Mouse (Mus musculus): ENCODE results near the gene Tex44.

Gene Tex44

DNA sequence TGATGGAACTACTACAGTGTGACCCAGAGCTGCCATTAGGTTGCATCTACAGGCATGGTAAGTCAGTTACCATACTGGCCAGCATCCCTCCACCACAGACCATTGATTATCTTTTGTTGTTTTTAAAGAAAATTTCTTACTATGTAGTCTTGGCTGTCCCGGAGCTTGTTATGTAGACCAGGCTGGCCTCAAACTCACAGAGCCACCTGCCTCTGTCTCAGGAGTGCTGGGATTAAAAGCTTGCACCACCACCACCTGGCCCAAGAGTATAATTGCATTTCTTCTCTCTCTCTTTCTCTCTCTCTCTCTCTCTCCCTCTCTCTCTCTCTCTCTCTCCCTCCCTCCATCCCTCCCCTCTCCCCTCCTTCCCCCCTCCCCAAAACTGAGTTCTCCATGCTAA lies 1.8 kb upstream of the Tex44 start:
- no peak for DNase-seq

DNA sequence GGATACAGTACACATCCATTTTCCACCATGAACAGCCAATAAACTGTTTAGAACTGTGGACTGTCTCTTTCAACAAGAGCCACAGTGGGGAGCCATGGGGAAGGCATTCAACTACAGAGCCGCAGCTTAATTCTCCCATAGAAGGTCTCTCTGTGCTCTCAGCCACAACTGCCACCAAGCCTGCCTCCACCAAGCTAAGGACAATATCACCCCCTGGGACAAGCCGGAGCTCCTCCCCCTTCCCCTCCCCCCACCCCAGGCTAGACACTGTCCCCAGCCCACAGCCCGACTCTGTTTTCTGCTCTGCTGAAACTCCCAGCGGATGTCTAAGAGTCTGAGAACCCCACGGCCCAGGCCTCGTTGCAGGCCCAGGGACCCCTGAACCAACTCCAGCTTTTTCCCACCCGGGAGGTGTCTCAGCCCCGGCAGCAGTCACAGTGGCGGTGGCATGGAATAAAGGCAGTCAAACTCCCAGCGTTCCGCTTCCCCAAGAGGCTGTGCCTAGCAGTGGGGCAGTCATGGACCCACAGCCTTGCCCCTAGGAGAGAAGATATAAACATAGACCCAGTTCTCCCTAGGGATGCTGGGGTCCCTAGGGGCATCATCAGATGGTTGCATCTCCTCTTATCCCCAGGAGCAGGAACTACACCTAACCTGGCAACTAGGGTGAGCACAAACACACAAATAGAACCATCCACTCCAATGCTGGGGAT lies 1.1 kb upstream of the Tex44 start:
- peak; percentile 56 for DNase-seq

DNA sequence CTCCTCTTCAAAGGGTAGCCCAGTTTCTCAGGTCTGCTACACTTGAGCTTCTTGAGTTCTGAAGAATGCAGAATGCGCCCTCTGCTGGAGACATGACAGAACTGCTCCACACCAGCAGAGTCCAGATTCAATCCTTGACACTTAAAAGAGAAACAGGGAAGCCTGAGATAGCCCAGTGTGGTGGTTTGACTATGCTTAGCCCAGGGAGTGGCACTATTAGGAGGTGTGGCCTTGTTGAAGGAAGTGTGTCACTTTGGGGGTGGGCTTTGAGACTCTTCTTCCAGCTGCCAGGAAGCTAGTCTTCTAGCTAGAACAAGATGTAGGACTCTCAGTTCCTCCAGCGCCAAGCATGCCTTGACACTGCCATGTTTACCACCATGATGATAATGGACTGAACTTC lies 3.9 kb downstream of the Tex44 start:
- peak; percentile 90 for DNase-seq

DNA sequence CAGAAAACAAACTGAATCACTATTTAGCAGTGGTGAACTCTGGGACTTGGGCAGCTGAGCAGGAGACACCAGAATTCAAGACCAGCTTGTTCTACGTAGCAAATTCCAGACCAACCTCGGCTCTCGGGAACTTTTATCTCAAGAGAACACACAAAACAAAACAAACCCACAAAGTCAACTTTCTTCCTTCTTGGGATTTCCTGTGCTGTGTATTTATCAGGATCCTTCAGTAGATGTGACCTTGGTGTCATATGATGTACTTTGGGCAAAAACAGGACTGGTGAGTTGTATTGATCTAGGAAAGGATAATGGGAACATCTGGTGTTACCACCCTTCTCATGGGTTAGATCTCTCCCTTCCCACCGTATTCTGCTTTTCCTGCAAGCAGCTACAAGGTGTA lies 6.6 kb downstream of the Tex44 start:
- DNase-seq = no peak

DNA sequence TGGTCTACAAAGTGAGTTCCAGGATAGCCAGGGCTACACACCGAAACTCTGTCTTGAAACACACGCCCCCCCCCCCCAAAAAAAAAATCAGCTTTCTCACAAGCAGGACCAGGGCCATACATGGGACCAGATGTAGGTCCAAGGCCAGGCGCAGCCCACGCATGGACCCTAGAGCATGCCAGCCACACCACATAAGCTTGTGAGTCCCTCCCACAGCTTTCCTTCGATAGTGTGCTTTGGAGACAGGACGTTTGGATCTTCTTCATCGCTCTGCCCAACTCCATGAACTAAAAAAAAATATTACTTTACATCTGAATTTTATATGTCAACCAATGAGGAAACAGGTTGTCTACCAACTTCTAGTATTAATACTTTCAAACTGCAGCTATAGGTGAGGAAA lies 7.2 kb downstream of the Tex44 start:
- DNase-seq = no peak

DNA sequence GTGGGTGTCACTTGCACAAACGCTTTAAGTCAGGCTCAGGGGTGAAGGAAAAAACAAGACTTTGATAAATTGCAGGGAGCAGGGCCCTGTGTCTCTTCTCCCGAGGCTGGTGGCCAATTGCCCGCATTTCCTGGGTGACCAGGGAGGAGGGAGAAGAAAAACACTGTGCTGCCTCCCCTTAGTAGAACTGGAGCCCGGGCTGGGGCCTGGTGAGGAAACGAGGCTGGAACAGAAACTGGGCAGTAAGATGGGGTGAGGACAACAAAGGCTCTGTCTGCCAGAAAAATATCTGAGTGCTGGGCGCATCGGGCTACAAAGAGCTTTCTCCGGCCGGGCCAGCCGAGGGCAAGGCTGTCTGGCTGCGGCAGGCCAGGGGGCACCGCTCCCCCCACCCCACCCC lies 7.9 kb downstream of the Tex44 start:
- DNase-seq = no peak

DNA sequence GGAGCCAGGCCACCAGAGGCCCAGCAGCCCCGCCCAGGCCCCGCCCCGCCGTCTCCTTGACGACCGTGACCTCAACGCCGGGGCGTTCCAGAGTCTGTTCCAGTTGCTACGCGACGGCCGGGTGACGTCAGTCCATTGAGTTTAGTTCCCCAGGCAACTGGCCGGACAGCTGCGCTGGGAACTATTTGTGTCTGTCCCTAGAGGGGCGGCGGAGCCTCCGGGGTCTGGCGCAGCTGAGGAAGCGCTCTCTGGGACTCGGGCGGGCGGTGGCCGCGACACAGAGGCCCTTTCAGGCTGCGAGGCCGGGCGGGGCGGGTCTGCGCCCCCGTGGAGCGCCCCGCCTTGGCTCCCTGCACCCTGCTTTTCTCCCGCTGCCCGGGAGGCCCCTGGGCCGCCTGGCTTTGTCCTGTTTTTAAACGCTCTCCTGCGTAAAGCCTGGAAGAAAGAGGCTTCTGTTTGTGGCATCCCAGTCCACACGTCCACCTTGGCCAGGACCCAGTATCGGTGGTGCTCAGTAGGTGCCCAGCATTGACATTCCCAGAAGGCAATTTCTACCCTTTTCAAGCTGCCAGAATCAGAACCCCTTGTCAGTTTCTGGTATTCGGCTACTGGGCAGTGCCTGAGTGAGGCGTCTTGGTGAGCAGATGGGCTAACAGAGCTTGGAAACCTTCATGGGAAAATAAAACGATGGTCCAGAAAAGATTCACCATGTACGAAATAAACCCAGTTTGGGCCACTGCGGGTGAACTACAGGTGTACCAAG lies 8.5 kb downstream of the Tex44 start:
- DNase-seq = peak; percentile 100

DNA sequence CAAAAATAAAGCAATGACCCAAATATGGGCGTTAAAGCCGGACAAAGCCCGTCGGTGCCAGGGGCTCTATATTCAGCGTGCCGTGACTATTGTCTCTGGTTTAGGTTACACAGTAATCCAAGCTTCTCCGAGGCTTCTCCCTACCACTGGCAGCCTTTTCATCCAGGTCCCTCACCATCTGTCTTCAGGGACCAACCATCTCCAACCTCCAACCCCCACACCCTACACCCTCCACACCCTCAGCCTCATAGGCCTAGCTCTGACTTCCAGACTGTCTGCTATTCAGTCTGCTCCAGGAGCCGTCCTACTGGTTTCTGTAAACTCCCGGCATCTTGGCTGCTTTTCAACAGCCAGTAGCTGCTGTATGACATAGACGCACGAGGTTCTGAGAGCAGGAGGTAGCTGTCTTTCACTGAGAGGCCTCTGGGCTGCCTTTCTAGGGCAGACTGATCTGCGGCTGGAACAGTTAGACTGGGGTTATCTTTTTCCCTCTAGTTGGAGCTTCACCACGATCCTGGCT lies 9.2 kb downstream of the Tex44 start:
- peak; percentile 74 for DNase-seq

DNA sequence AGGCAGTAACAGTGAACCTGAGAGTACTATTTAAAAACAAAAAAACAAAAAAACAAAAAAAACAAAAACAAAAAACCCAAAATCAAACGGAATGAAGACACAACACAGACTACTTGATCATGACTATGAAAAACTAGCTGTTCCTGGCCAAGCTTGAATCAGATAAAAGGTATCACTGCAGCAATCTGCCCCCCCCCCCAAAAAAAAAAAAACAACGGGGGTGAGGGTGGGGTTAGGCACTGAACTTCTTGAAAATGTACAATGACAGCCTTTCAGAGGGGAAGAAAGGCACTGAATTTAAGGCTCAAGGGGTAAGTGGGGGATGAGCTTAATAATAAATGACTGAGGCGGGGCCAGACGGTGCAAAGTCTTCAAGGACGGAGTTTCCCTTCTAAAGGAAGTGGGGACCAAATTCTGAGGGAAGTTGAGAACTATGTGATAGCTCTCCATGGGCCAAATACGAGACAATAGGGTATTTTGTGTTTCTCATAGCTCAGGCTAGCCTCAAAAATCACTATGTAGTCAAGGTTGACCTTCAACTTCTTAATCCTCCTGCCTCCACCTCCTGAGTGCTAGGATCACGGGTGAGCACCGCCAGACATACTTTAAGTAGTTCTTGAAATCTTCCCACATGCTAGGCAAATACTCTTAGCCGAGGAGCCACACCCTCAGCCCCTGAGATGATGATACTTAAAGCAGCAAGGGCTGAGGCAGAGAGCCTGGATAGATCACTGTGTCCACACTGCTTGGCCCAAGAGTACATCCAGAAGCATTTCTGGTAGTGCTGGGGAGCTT lies 11.3 kb downstream of the Tex44 start:
- no peak for DNase-seq

DNA sequence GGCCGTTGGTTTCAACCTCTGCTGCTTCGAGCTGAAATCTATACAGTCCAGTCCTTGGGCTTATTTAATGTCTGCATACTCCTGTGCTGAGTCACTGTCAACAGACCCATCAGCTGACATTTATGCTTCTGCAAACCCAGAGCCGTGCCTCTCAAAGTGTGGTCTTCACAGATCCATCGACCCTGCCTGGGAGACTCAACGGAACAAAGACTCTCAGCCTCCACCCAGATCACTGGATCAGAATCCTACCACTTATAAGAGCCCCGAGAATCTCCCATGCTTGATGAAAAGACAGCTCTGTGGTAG lies 11.8 kb downstream of the Tex44 start:
- no peak for DNase-seq

DNA sequence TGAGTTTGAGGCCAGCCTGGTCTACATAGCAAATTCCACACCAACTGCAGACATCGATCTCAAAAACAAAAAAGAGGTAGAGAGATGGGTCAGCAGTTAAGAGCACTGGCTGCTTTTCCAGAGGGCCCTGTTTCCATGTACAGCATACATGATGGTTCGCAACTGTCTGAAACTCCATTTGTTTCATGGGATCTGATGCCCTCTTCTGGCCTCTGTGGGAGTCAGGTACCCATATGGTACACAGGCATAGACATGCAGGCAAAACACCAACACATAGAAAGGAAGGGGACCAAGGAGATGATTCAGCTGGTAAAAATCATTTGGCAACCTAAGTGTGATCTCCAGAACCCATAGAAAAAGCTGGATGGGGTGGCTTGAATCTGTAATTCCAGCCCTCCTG lies 12.4 kb downstream of the Tex44 start:
- peak; percentile 62 for DNase-seq

DNA sequence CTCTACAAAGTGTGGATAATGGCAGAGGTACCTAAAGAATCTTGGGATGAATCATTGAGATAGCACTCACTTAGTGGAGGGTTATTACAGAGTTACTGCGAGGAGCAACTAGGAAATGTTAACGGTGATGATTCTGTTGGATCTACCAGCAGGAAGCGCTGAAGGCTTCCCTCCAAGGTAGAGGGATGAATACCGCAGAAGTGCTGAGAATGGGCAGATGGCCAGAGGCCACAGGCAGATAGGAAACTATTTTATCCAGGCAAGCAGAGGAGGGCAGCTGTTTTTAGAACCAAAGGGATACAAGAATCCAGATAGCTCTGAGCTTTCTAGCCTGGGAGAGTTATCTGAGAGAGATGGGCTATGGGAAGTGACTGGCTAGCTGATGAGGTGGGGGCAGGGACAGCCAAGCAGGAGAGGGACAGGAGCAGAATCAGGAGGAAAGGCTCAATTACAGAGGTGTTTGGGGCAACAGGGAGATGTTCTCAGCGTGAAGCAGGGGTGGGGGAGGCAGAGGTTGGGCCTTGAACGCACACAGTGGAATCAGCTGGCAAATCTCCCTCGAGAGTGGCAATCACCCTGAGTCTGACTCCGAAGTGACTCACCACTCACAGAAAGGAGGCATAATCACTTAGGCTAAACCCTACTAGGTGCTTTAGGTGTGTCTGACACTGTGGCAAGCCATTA lies 13.5 kb downstream of the Tex44 start:
- no peak for DNase-seq

DNA sequence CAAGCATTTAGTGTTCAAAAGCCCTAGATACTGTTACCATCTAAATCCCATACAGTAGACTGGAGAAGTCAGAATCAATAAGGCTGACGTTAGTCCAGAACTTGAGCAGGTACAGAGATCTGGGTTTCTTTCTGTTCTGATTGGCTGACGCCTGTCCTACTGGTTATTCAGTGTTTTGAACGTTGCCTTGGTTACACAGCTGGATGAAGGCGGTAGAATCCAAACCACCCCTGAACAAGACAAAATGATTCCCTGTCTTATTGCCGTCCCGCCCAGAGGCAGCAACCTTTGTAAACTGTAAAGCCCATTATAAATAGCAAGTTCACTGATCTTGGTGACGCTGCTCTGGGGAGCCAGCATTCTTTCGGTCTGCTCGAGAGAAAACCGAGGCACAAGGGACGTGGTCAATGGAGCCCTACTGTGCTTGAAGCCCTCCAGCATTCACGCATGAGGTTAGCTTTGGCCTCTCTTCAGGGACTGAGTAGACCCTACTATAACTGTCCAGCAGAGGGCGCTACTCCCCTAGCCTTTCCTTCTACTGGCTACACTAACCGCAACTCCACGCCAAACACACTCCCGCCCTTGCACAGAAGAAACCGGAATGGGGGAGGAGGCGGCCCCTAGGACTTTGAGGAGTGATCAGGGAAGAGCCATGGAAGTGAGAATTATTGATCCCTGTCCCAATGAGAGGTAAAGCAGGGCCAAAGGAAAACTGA lies 14.2 kb downstream of the Tex44 start:
- DNase-seq = peak; percentile 96

DNA sequence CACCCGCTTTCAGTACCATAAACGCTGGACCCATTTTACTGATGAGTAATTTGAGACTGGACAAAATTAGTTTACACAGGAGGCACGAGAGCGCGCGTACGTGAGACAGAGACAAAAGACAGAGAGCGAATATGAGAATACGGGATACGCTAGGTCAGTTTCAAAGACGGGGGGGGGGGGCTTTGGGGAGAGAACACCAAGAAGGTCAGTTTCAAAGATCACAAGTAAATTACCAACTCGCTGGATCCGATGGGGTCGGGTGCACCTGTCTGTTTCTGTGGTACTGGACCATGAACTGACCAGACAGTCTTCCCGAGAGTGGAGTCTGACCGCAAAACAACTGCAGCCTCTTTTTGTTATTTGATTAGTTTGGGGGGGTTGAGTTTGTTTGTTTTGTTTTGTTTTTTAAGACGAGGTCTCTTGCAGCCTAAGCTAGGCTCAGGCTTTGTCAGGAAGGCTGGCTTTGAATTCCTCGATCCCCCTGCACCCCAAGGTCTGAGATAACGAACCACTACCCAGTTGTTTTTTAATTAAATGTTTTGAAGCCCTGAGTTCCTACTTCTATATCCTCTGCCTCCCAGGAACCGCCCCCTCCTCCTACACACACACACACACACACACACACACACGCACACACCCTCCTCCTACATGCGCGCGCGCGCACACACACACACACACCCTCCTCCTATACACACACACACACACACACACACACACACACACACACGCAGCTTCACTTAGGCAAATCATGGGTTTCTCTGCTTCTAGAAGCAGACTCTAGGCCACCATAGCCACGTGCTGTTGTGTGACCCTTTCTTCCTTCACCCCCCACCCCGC lies 15.0 kb downstream of the Tex44 start:
- DNase-seq = peak; percentile 90

DNA sequence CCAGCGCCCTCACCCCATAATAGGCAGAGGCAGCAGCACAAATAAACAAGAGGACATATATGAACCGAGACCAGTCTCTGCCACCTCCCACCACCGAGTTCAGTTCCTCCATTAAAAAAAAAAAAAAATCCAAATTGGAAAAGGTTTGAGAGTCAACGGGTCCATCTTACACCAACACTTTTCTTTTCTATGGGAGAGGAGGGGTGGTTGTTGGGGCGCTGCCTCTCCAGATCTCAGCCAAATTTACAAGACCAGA lies 15.5 kb downstream of the Tex44 start:
- no peak for DNase-seq

DNA sequence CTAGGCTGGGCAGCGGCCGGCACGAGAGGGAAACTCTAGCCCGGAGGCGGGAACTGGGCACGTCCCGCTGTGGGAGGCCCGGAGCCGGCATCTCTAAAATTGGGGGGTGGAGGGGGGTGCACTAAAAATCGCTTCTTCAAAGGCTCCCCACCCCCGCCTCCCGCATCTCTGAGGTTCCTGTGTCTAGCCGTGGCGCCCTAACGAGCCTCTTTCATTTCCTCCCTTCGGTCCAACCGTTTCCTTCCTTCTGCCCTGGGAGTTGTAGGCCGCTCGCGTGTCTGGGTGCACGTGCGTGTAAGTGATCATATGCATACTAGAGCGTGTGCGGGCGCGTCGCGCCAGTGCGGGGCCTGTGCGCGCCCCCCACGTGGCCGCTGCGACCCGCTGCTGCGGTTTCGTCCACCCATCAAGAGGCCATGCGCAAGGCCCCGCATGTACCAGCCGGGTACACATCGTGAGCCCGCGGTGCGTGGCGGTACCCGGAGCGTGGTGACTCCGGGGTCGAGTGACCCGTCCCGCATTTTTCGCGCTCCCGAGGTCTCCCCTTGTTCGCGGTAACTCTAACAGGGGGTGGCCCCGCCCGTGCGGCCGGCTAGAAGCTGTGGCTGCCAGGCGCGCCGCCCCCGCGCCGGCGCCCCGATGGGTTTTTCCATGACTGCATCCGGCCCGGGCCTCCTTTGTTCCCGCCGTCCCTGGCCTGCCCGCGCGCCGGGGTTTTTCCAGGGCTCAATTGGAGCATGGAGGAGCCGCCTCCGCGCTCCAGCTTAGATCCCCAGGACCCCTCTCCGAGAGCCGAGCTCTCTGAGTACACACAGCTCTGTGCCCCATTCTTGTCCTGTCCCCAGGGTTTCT lies 16.1 kb downstream of the Tex44 start:
- peak; percentile 93 for DNase-seq

DNA sequence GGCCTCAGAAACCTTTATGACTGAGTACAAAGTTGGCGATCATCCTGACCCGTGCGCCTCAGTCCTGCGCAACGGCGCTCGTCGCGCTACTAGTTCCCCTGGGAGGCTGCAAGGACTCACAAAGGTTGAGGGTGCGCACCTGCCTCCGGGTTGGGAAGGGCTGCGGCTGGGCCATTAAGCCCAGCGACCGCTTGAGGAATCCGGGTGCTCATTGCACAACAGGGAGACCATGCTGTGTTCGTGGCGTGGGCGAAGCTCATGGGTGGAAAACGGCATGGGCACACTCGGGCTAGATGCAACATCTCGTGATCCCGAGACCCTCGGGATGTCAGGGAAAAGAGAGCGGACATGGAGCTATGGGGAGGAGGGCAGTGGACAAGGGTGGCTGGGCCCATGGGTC lies 16.7 kb downstream of the Tex44 start:
- DNase-seq = no peak

DNA sequence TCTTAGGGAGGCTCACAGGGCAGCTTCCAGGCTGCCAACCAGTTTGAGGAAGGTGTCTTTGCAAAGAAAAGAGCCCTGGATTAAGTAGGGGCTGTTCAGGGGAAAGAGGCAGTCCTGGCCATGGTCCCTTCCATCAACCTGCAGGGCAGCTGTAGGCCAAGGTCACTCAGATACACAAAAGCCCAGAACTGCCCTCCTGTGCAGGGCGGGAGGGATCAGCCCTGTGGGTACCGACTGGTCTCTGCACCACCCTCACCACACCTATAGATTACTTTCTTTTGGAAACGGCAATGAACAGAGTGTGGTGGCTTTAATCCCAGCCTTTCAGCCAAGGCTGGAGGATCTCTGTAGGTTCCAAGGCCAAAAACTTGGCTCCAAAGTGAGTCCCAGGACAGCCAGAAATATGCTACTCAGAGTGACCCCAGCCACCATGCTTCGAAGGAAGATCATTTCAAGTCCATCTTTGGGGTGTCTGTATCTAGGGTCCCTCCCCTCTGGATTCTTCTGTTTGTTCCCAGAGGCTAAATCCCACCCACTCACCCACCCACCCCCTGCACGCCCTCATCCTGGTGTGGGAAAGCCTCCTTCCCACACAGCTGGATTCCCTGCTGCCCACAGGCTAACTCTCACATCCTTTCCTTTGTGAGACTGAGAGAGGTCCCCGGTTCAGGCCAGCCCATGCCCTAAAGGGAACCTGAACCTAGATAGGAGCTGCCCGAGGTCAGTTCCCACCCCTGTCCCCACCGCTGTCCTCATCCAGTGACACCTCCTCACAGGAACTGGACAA lies 17.4 kb downstream of the Tex44 start:
- no peak for DNase-seq

DNA sequence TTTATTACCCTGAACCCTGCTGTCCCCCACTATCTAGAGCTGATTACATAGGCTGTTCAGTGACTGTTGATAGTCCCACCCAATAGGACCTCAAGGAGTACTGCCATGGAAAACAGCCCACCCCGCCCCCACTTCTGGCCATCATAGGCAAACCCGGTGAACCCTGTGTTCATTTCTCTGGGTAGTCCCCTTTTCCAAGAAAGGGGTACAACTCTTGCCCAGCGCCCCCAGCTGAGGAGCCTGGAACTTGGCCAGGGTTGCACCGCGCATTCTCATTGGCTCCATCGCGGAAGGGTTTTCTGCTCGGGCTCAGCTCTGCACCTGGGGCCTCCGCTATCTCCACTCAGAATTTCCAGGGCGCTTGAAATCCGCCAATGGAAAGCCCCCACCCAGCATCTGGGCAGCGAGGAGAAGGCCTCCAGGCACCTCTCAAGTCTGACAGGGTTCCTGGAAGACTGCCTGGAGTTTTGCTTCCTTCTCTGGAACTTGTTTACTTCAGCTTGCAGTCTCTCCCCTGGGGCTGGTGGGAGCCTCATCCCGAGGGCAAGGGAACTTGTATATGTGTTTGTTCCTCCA lies 21.6 kb downstream of the Tex44 start:
- DNase-seq = no peak

DNA sequence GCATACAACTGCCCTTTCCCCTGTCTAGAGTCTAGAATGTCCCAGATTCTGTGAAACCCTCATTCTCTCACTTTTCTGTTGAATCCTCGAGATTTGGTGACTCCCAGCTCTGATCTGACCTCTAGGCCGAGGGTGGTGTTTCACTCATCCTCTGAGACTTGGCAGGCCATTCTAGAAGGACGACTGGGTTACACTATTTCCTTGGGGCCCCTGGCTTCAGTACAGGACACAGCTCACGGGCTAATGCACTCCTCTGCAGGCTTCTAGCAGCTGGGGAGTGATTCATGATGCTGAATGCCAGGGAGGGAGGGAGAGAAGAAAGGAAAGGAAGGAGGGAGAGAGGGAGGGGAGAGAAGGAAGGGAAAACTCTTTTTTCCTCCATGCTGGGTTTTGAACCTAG lies 22.1 kb downstream of the Tex44 start:
- DNase-seq = no peak
